Mouse (Mus musculus) C2C12 (cell line): Measurements from ENCODE around the gene Mepce.

Experiments
- CEBPB ChIP-seq: IDR thresholded peaks from one replicate; pipeline ENCODE4 v1.6.1; 2011; ENCODE audit warnings: low read depth, mild to moderate bottlenecking, control low read depth, moderate library complexity
- CTCF ChIP-seq: IDR thresholded peaks from one replicate; pipeline ENCODE4 v1.5.1; 2011; ENCODE audit not compliant: control insufficient read depth, insufficient read depth, insufficient read length
- FOSL1 ChIP-seq: IDR thresholded peaks from one replicate; pipeline ENCODE4 v1.8.0; 2011; ENCODE audit warnings: mild to moderate bottlenecking, low read length; ENCODE audit not compliant: poor library complexity, insufficient read depth, severe bottlenecking
- MAX ChIP-seq: IDR thresholded peaks from one replicate; pipeline ENCODE4 v1.6.1; 2011; ENCODE audit warnings: mild to moderate bottlenecking, control low read depth
- MYOD1 ChIP-seq: IDR thresholded peaks from one replicate; pipeline ENCODE4 v1.6.1; 2011; ENCODE audit warnings: low read depth; ENCODE audit not compliant: control insufficient read depth, insufficient read length
- MYOG ChIP-seq: IDR thresholded peaks from one replicate; pipeline ENCODE4 v1.6.1; 2011; ENCODE audit not compliant: control insufficient read depth, insufficient read length; ENCODE audit errors: extremely low read depth
- USF1 ChIP-seq: IDR thresholded peaks from one replicate; pipeline ENCODE4 v1.6.1; 2011; ENCODE audit warnings: low read depth, mild to moderate bottlenecking, control low read depth, moderate library complexity

- TF ChIP-seq CTCF (no peak), USF1 (no peak), MAX (no peak), CEBPB (no peak), FOSL1 (no peak), MYOD1 (no peak), MYOG (no peak)
Measured at GRCm38 (mm10) chr5:137744197-137744596, 43.3 kb downstream of the Mepce start.
